In the genomic region with DNA sequence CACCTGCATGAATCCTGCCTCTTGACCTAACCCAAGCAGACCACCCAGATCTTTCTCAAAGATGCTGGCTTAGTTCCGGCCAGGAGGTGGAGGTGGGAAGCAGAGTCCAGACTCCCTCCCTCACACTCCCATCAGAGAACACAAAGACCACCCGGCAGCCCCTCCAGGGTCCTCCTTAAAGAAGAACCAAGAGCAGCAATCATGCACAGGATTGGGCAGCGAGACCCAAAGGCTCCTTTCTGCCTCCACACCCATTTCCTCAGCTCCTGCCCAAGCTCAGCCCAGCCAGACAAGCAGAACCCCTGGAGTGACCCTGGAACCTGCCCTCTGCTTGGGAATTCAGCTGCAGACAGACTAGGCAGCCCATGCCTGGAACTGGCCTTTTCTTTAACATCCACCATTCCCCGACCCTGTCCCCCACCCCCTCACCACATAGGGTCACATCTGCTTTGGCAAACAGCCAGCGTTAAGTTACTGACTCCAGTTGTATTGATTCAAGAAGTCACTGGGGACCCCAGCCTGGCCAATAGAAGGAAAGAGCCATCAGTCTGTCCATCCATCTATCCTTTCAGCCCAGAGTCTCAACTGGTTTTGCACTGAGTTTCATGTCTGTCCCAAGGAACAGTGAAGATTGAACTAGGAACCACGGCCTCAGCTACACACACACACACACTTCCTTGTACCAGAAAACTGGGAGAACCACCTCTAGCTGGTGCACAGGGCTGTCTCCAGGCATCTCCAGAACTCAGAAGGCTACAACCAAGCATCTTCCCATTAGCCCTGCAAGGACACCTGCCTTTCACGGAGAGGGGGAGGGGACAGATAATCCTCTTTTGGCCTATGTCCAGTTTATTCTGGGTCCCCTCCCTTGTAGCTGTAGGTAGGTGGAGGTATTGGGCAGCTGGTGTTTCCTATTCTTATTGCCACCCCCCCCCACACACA, we compare ENCODE assay signal across 9 mouse cellular contexts. TPM values are rescaled to one million over a fixed set of nuclear protein-coding genes. Genes with fewer than 3 reads are reported as not detected.
DNase-seq lines count a peak whose midpoint lies in the region; ATAC-seq and TF ChIP-seq lines count a peak whose summit lies in the region.
"Had no signal": no experiment of that assay in that cellular context is flagged by ENCODE, and none has a peak within 500 bp of the region (broad histone marks: within the 10 kb centered on the region; RNA-seq: fewer than 3 reads in every experiment).

No protein-coding gene starts in this region.

- 21% methylated on average over 7 of the region's 7 CpGs for WGBS in lung, postnatal 0 days
- WGBS in hindbrain, embryonic 16.5 days: 19% methylated on average over 7 of the region's 7 CpGs
- WGBS in neural tube, embryonic 13.5 days: 23% methylated on average over 7 of the region's 7 CpGs

- H3K9me3 ChIP-seq in lung, postnatal 0 days (ENCODE audit: low read length): no peaks in the 10 kb centered on the region
- H3K9me3 ChIP-seq in hindbrain, embryonic 16.5 days (ENCODE audit: control insufficient read depth, low read length): no peaks in the 10 kb centered on the region
- no peaks in the 10 kb centered on the region for H3K9me3 ChIP-seq in neural tube, embryonic 13.5 days

- H3K36me3 ChIP-seq in lung, postnatal 0 days (ENCODE audit: insufficient read depth, low read length): no peaks in the 10 kb centered on the region; the same call in 1 of the 2 replicates
- peaks cover 6% of the 10 kb centered on the region for H3K36me3 ChIP-seq in hindbrain, embryonic 16.5 days (ENCODE audit: control insufficient read depth, insufficient read depth, low read length)
- H3K36me3 ChIP-seq in neural tube, embryonic 13.5 days: peaks cover 11% of the 10 kb centered on the region

- TF ChIP-seq EP300 in lung, postnatal 0 days (IDR thresholded peaks at IDR 0.05): no peak

- H3K4me3 ChIP-seq in lung, postnatal 0 days (ENCODE audit: low read depth, low read length): peak overlapping the region; percentile 12; the same call in 1 of the 2 replicates
- H3K4me3 ChIP-seq in hindbrain, embryonic 16.5 days (ENCODE audit: low read length): peak overlapping the region; percentile 57
- peak overlapping the region; percentile 67 for H3K4me3 ChIP-seq in neural tube, embryonic 13.5 days

- 0 out of 2 replicates have a peak, but pooled peaks cover 8% of the 10 kb centered on the region for H3K27me3 ChIP-seq in lung, postnatal 0 days (replicated peaks; ENCODE audit: insufficient read depth, low read length)
- no peaks in the 10 kb centered on the region; the same call in 1 of the 2 replicates for H3K27me3 ChIP-seq in hindbrain, embryonic 16.5 days (replicated peaks; ENCODE audit: control insufficient read depth, insufficient read depth, low read length)
- H3K27me3 ChIP-seq in neural tube, embryonic 13.5 days: peaks cover 26% of the 10 kb centered on the region

- DNase-seq in cerebellum, postnatal 10 days: peak; percentile 46 to 68
- no peak for DNase-seq in cerebellum, adult 9-10 months
- DNase-seq in lung, postnatal 0 days (ENCODE audit: low spot score): peak; percentile 26
- DNase-seq in lung, postnatal 25 days (ENCODE audit: low spot score): no peak
- DNase-seq in right cerebral cortex, adult 18-20 months: no peak
- no peak for DNase-seq in natural killer cell, adult 2 months (ENCODE audit: low spot score in 2 of 2)
- DNase-seq: thymus, postnatal 14 days had no signal

- no peak for ATAC-seq in lung, postnatal 0 days
- ATAC-seq in hindbrain, embryonic 16.5 days: no peak
- no peak for ATAC-seq in neural tube, embryonic 13.5 days (ENCODE audit: low read depth)

- H3K27ac ChIP-seq in lung, postnatal 0 days (ENCODE audit: low read length): peak overlapping the region; percentile 38; the same call in 1 of the 2 replicates
- H3K27ac ChIP-seq in hindbrain, embryonic 16.5 days (ENCODE audit: low read depth, low read length): no peak overlapping the region
- H3K27ac ChIP-seq in neural tube, embryonic 13.5 days (replicated peaks): no peak overlapping the region

- no peaks in the 10 kb centered on the region; the same call in 1 of the 2 replicates for H3K4me1 ChIP-seq in lung, postnatal 0 days (ENCODE audit: insufficient read depth, low read depth, low read length)
- peaks cover 19% of the 10 kb centered on the region for H3K4me1 ChIP-seq in hindbrain, embryonic 16.5 days (ENCODE audit: control insufficient read depth, insufficient read depth, low read depth, low read length)
- peaks cover 50% of the 10 kb centered on the region for H3K4me1 ChIP-seq in neural tube, embryonic 13.5 days (replicated peaks)

- H3K4me2 ChIP-seq in lung, postnatal 0 days (replicated peaks; ENCODE audit: low read depth, low read length): peak overlapping the region; percentile 93
- H3K4me2 ChIP-seq in hindbrain, embryonic 16.5 days (ENCODE audit: low read length): peak overlapping the region; percentile 89
- peak overlapping the region; percentile 86 for H3K4me2 ChIP-seq in neural tube, embryonic 13.5 days

- TF ChIP-seq CTCF in lung, postnatal 0 days (IDR thresholded peaks at IDR 0.05): no peak

- H3K9ac ChIP-seq in lung, postnatal 0 days (replicated peaks; ENCODE audit: low read depth): no peak overlapping the region; the same call in 1 of the 2 replicates
- 0 out of 2 replicates have a peak overlapping the region, but pooled peaks have one; percentile 17 for H3K9ac ChIP-seq in hindbrain, embryonic 16.5 days (ENCODE audit: low read depth, low read length)
- peak overlapping the region; percentile 83 for H3K9ac ChIP-seq in neural tube, embryonic 13.5 days

RNA-seq across cellular contexts. Expression of gene Fgf18, which starts 1.7 kb away (rescaled TPM):
- 19.5 and 20.6 TPM in 2 replicates for polyA plus RNA-seq in lung, postnatal 0 days (2015; fragmentation: Nextera tagmentation; extraction: Ambion mirVana)
- polyA plus RNA-seq in hindbrain, embryonic 16.5 days (2015; fragmentation: Nextera tagmentation; extraction: Ambion mirVana): 7.2 and 9.0 TPM in 2 replicates
- polyA plus RNA-seq in neural tube, embryonic 13.5 days (2015; fragmentation: Nextera tagmentation; extraction: Ambion mirVana): 10.1 and 10.8 TPM in 2 replicates

RNA-seq across cellular contexts. Expression of gene Npm1, which starts 17.5 kb away (rescaled TPM):
- polyA plus RNA-seq in lung, postnatal 0 days (2015; fragmentation: Nextera tagmentation; extraction: Ambion mirVana): 277 and 284 TPM in 2 replicates
- 351 and 353 TPM in 2 replicates for polyA plus RNA-seq in hindbrain, embryonic 16.5 days (2015; fragmentation: Nextera tagmentation; extraction: Ambion mirVana)
- polyA plus RNA-seq in neural tube, embryonic 13.5 days (2015; fragmentation: Nextera tagmentation; extraction: Ambion mirVana): 495 and 526 TPM in 2 replicates

RNA-seq across cellular contexts. Expression of gene Tlx3, which starts 57.9 kb away (rescaled TPM):
- not detected in 2 replicates for polyA plus RNA-seq in lung, postnatal 0 days (2015; fragmentation: Nextera tagmentation; extraction: Ambion mirVana)
- polyA plus RNA-seq in hindbrain, embryonic 16.5 days (2015; fragmentation: Nextera tagmentation; extraction: Ambion mirVana): 9.1 and 11.5 TPM in 2 replicates
- 53.2 and 55.7 TPM in 2 replicates for polyA plus RNA-seq in neural tube, embryonic 13.5 days (2015; fragmentation: Nextera tagmentation; extraction: Ambion mirVana)

Comparison
In these comparisons a context has a peak if more than half of its experiments do, and no peak if none do; other contexts are left out.
1. DNase-seq: peak in cerebellum, postnatal 10 days (2 of 2) and lung, postnatal 0 days (single experiment); none in cerebellum, adult 9-10 months (single experiment), lung, postnatal 25 days (single experiment), right cerebral cortex, adult 18-20 months (single experiment) and natural killer cell, adult 2 months (0 of 2).
2. H3K4me3 ChIP-seq: peak in every context shown above with its lines; median percentile 67 in neural tube, embryonic 13.5 days; 57 in hindbrain, embryonic 16.5 days; 12 in lung, postnatal 0 days.
3. RNA of gene Tlx3, which starts 57.9 kb away (polyA plus RNA-seq): 53.2 to 55.7 TPM in neural tube, embryonic 13.5 days and 9.1 to 11.5 TPM in hindbrain, embryonic 16.5 days; not detected in lung, postnatal 0 days; every median in the first group is over 10 times any median in the second.
4. Peak in every context shown above with its lines, with median percentiles within 50 percentile points of each other: H3K4me2 ChIP-seq.